Mouse (Mus musculus) monocyte, adult 2 months (primary cell): ENCODE data around the gene Hist1h2bj.

ENCODE experiments used
- DNase-seq, 2 experiments: peaks; one replicate each; pipeline ENCODE4 v3.0.0; 2022; ENCODE audit warnings: low spot score in 2 of 2, low read depth in 1 of 2

Hist1h2bj gene

GRCm38 (mm10) chr13:22014411-22014845 is 28.6 kb upstream of the Hist1h2bj start:
- DNase-seq = no peak

DNA sequence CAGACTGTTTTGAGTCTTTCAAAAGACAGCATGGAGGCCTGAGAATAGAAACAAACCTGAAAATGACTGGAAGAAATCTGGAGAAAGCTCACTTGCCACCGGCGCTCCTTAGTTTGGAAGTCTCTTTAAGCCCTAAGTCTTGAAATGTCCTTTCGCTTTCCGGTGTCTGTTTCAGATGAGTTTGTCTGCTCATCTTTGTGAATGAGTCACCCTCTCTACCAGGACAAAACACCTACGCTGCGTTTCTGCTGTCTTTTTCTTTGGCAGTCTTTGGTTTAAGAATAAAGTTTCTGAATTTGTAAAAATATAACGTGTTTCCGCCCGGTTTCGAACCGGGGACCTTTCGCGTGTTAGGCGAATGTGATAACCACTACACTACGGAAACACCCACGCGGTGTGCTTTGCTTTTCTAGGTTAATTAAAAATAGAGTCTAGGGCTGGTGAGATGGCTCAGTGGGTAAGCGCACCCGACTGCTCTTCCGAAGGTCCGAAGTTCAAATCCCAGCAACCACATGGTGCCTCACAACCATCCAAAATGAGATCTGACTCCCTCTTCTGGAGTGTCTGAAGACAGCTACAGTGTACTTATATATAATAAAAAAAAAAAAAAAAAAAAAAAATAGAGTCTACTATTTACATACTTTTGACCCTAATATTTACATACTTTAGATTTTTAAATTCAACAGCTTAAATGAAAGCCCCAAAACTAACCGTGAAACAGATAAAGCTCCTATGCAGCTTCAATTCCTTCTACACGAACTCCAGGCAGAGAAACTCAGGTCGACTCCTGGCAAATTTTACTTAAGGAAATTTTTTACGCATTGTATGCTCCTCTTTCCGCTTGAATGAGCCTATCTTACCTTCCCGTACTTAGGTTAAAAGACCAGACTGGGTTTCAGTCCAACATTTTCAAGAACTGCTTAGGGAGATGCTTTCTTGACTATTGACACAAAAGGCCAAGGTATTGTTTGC is 27.2 kb upstream of the Hist1h2bj start:
- DNase-seq = peak; percentile 58 to 80

- DNase-seq = no peak
Measured at GRCm38 (mm10) chr13:22019934-22020835, 22.8 kb upstream of the Hist1h2bj start.

DNA sequence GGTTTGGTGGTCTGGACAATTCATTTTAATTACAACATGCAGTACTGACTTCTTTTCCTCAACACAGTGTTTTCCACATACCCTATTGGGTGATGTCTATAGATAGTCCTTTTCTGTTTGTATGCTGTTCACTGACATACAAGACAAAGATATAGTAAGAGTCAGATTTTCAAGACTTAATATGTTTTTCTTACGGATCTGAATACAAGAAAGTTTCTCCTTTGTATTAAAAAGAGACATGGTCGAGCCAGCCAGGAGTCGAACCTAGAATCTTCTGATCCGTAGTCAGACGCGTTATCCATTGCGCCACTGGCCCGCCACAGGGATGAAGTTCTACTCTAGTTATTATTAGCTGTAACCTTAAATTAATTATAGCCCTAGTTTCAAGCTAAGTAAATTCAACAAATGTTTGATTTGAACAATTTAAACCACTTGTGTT is 22.1 kb upstream of the Hist1h2bj start:
- peak in 1 of 2 experiments; percentile 68 for DNase-seq

DNA sequence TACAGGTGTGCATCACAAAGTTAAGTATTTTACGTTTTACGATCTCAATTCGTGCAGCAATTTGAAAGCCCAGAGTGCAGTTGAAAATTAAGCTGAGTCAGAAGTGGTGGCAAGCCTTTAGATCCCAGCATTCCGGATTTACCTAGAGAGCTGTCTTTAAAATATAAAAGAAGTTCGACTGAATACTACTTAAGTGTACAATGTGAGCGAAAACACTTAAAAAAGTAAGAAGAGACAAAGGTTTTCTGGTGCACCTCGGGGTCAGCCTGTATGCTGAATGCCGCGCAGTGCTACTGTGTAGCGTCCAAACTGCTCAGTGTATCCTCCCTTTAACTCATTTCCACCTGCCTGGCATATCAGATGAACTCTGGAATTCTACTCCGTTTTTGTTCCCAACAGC is 21.4 kb upstream of the Hist1h2bj start:
- no peak for DNase-seq

DNA sequence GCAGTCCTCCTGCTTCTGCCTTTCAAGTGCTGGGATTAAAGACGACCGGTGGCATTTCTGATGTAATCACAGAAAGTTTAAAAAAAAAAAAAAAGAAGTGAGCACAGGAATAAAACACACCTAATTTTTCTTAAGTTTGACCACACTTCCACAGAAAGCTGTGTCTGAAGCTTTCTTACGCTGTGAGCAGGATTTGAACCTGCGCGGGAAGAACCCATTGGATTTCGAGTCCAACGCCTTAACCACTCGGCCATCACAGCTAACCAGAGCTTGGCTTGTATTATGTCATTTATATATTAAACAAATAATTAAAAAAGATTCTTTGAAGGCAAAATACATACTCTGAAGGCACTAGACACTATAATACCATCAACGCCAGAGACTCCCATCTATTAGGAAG is 20.8 kb upstream of the Hist1h2bj start:
- peak; percentile 64 to 76 for DNase-seq

DNA sequence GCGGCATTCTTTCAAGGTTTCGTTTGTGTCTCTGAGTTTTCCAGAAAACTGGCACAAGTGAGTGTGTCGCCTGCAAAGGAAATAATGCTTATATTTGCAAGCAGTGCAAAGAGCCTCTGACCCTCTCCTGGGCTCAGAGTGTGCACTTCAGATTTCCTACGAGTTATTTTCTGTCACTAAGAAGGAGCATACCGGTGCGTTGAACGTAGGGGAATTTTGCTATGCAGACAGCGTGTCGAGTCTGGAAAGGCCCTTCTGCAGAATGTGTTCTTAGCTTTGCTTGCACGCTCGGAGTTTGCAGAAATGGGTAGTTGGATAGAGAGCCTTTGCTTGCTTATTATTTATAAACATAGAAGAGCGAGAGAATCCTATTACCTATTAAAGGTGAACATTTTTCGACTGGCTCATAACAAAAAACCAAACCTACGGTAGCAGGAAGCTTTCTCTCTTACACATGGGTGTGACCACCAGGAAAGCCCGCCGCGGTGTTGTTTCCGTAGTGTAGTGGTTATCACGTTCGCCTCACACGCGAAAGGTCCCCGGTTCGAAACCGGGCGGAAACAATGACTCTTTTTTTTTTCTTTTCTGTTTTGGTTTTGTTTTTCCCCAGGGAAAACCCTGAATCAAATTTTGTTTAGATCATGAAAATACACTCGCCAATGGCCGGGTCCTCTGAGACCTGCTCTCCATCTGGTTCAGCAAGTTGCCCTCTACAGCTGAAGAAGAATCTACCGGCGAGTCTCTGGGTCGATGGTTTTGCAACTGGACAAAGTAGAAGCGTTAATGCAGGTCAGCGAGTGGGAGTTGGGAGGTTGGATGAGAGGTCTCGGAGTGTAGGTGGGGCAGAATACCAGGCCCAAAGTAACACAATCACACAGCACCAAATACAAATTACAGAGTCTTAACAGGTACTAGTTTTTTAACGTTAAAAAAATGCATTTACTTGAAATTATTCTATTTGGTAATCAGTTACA is 16.7 kb upstream of the Hist1h2bj start:
- peak in 1 of 2 experiments; percentile 80 for DNase-seq

DNA sequence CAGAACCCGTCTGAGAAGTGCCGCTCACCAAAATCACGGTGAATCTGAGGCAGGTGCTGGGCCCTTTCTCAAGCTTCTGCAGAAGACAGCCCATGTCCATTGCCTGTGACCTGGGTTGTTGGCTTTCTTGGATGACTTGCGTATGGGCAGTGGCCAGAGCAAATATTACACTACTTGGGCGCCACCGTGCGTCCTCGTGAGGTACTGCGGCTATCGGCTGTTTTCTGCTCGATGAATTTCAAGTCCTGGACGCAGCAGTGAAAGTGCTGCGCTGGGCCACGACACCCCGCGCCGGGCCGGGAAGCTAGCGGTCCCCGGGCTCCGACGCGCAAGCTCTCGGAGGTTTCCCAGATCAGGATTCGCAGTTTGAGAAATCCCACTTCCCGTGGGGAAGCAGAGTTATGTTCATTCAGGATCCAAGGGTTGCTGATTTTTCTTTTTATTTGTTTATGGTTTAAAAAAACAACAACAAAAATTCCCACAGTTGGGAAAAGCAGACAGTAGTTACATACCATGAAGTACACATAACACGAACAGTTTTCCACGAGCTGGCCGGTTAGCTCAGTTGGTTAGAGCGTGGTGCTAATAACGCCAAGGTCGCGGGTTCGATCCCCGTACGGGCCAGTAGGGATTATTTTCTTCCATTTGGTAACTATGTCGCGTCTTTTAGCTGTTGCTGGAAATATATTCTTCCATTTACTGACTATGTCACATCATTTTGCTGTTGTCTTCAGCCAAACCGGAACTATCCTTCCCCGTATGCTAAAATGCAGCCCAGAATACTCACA is 14.1 kb upstream of the Hist1h2bj start:
- peak; percentile 89 to 96 for DNase-seq

DNA sequence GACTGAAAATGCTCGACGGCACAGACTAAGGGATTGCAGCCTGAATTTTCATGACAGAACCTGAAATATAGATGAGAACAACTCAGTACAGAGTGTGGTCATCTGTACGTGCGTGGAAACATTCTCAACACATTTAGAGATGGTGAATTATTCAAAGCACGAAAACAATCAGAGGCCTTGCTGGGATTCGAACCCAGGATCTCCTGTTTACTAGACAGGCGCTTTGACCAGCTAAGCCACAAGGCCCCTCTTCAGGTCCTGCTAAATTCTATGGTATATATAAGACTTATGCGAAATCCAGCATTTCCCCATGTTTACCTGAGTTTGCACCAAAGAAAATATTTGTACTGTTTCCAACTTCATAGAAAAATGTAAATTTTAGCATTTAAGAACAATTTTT is 13.1 kb upstream of the Hist1h2bj start:
- no peak for DNase-seq

- DNase-seq = no peak
Measured at GRCm38 (mm10) chr13:22030493-22030892, 12.5 kb upstream of the Hist1h2bj start.

DNA sequence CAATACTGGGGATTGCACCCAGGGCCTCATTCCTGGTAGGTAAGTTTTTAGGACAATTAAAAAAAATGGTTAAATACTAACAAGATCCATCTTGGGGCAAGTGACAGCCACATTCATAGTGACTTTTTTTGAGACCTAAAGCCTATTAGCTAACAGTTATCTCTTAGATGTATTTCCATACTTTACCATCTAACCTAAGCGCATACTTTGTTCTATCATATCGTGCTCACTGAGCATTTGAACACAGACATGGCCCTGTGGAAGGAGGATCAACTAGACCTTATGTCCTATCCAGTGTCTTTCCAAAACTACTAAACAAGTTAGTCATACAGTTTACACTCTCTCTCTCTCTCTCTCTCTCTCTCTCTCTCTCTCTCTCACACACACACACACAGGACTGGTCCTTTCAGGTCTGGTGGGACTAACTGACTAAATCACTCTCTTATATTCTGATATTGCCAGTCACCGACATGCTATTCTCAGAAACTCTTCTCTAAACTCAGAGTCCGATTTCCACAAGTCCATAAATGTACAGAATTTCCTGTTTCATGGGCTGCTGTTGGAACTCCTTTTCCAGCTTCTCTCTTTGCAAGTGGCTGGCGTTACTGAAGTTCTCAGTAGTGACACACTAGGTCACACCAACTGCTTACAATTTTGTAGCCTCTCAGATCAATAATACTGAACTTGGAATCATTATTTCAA is 9.1 kb upstream of the Hist1h2bj start:
- DNase-seq = no peak

DNA sequence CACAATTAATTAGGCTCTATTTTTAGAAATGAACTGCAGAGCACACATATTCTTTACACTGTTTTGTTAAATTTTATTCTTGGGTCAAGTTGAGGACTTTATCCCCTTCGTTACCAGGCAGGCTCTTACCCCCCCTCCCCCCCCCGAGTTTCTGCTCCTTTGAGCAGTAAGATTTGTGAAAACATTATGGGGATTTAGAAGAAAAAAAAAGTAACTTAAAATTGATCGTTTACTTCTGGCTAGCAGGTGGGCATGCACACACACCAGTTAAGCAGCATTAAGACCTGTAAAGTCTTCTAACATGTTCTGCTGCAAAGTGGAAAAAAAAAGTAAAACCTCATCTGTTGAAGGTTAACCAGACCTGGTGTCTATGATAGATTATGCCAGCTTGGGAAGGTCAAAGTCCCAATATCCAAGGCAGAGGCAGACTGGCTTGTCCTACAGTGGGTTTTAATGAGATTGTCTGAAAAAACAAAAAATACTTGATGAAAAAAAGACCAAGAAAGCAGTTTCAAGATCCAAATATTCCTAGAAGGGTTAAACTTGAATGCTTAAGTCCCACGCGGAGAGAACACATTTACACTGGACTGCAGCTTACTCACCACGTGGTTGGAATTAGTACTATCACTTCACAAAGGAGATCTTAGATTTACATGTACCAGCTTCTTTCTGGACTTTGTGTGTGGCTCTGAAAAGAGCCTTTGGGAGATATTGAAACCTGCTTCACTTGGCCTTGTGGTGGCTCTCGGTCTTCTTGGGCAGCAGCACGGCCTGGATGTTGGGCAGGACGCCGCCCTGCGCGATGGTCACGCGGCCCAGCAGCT is 8.4 kb upstream of the Hist1h2bj start:
- DNase-seq = no peak

DNA sequence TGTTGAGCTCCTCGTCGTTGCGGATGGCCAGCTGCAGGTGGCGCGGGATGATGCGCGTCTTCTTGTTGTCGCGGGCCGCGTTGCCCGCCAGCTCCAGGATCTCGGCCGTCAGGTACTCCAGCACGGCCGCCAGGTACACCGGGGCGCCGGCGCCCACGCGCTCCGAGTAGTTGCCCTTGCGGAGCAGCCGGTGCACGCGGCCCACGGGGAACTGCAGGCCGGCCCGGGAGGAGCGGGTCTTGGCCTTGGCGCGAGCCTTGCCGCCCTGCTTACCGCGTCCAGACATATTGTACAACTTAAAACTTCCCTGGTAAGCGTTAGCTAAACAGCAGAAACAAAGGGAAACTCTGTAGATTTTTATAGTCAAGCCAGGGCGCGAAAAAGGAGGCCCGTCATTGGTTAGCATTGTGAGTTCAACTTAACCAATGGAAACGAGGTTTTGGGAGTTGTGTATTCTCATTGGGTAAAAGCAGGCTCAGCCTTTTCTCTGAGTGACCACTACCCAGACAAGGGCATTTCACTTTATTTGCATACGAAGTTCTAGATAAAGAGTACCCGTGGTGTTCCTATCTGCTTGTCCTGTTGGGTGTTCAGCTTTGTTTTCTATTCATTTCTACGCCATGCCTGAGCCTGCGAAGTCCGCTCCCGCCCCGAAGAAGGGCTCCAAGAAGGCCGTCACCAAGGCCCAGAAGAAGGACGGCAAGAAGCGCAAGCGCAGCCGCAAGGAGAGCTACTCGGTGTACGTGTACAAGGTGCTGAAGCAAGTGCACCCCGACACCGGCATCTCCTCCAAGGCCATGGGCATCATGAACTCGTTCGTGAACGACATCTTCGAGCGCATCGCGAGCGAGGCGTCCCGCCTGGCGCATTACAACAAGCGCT is 7.5 kb upstream of the Hist1h2bj start, which contains the start of the genes Hist1h2ah and Hist1h2bk:
Gene Hist1h2ah, minus strand, starts transcription at position 302 of the 882 bp plus-strand sequence.
Gene Hist1h2bk, plus strand, starts transcription at position 604 of the 882 bp plus-strand sequence.
- DNase-seq = peak; percentile 71 to 72

- no peak for DNase-seq
Measured at GRCm38 (mm10) chr13:22036149-22036956, 6.7 kb upstream of the Hist1h2bj start.

GRCm38 (mm10) chr13:22036986-22037385 is 6.0 kb upstream of the Hist1h2bj start:
- DNase-seq = no peak

DNA sequence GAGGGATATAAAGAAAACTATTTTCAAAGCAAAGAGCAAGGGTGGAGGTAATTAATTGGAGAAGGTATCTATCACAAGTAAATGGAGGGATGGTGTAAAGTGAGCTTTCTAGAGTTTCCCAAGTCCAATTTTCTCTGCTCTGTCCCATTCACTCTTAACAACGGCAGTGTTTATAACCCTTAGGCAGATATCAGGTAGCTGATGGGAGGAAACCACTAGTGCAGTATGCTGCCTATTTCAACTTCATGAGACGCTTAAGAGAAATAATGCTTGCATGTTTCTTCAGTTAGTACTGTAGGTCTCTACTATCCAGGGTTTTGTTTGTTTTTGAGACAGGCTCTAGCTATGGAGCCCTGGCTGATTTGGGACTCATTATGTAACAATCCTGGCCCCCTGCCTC is 5.6 kb upstream of the Hist1h2bj start:
- no peak for DNase-seq
